Mouse (Mus musculus): ENCODE measurements at regions not wholly inside any gene's neighbourhood (a gene's known extent, or its start where the extent isn't known, plus 50 kb on each side); places are given as distances from the start of the nearest gene placed in this dataset.
"Not testable (repeated sequence)": the region's sequence is repeated elsewhere in the genome, so short reads cannot be mapped to it uniquely, and the experiment has no call there.

DNA sequence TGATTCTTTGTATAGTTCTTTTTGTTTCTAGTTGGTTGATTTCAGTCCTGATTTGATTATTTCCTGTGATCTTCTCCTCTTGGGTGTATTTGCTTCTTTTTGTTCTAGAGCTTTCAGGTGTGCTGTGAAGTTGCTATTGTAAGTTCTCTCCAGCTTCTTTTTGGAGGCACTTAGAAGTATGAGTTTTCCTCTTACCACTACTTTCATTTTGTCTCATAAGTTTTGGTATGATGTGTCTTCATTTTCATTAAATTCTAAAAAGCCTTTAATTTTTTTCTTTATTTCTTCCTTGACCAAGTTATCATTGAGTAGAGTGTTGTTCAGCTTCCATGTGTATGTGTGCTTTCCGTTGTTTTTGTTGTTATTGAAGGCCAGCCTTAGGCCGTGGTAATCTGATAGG lies 195.3 kb upstream of the Btg1 start:
- DNase-seq (ENCODE audit: extremely low spot score, low spot score): not testable (repeated sequence)

GRCm38 (mm10) chr10:96427407-96427806 lies 189.4 kb upstream of the Btg1 start:
- no peak for DNase-seq (ENCODE audit: extremely low spot score, low spot score)

GRCm38 (mm10) chr10:96430142-96430541 lies 186.7 kb upstream of the Btg1 start:
- DNase-seq (ENCODE audit: extremely low spot score, low spot score): no peak

- no peak for DNase-seq (ENCODE audit: extremely low spot score, low spot score)
Measured at GRCm38 (mm10) chr10:96435109-96435508, 181.7 kb upstream of the Btg1 start.

GRCm38 (mm10) chr10:96438398-96439103 lies 178.3 kb upstream of the Btg1 start:
- no peak for DNase-seq (ENCODE audit: extremely low spot score, low spot score)

GRCm38 (mm10) chr10:96442165-96442564 lies 174.6 kb upstream of the Btg1 start:
- DNase-seq (ENCODE audit: extremely low spot score, low spot score): no peak

GRCm38 (mm10) chr10:96450266-96450665 lies 166.5 kb upstream of the Btg1 start:
- DNase-seq (ENCODE audit: extremely low spot score, low spot score): no peak

- DNase-seq (ENCODE audit: extremely low spot score, low spot score): no peak
Measured at GRCm38 (mm10) chr10:96454857-96455256, 161.9 kb upstream of the Btg1 start.

DNA sequence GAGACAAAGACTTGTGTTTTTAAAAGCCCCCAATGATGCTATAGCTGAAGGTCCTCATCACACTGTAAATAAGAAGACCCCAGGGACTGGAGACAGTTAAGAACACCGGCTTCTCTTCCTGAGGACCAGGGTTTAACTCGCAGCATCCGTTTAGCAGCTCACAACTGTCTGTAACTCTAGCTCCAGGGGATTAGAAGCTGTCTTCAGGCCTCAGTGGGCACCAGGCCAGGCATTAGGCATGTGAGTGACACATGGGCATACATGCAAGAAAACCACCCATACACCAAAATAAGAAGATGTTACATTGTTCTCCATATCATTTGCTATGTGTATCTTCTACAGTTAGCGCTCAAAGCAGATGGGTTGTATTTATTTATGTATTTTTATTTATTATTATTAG lies 158.3 kb upstream of the Btg1 start:
- DNase-seq (ENCODE audit: extremely low spot score, low spot score): no peak

- DNase-seq (ENCODE audit: extremely low spot score, low spot score): no peak
Measured at GRCm38 (mm10) chr10:96459186-96459585, 157.6 kb upstream of the Btg1 start.

- DNase-seq (ENCODE audit: extremely low spot score, low spot score): no peak
Measured at GRCm38 (mm10) chr10:96460151-96460550, 156.7 kb upstream of the Btg1 start.

DNA sequence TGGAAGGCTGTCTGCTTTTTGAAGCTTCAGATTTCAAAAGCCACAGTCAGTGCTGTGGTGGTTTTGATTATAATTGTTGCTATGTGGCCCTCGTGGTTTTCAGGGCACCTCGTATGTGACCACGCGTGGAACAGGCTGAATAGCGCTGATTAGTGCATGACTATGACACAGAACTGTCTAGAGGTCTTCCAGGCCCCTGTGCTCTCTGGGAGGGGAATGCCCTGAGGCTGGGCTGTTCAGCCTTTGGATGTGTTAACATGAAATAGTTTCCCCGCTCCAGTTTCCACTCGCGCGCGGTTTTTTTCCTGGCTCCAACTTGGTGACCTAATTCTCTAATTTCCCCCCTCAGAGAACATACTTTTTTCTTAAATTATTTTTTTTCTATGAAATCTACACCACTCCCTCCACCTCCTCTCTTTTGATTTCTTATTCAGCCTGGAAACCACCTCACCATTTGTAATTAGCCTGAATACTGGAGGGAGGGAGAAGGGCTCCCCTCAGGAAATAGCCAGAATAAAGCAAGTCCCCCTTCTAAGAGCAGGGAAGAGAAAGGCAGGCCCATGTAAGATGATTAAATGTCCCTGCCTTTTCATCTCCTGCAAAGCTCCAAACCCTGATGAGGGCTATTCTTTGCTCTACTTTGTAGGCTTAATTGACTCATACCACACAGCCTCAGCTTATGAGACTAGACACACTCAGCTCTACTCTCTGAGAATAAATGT lies 156.0 kb upstream of the Btg1 start:
- DNase-seq (ENCODE audit: extremely low spot score, low spot score): no peak

- DNase-seq (ENCODE audit: extremely low spot score, low spot score): no peak
Measured at GRCm38 (mm10) chr10:96465967-96466366, 150.8 kb upstream of the Btg1 start.

DNA sequence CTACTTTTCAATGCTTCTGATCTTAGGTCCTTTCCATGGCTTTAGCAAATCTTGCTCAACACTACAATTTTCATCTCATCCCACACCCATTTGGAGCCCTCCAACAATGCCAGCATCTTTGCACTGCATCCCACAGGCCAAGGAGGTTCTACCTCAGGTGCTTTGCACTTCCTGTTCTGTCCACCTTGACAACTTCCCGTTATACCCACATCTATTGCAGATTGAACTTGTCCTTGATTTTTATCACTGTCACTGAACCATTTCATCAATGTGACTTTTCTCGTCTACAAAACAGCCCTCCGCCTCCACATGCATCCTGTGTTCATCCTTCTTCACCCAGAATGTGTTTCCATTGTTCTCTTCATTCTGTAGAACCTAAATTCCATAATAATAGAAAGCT lies 150.0 kb upstream of the Btg1 start:
- DNase-seq (ENCODE audit: extremely low spot score, low spot score): no peak

GRCm38 (mm10) chr10:96467661-96468060 lies 149.1 kb upstream of the Btg1 start:
- no peak for DNase-seq (ENCODE audit: extremely low spot score, low spot score)

DNA sequence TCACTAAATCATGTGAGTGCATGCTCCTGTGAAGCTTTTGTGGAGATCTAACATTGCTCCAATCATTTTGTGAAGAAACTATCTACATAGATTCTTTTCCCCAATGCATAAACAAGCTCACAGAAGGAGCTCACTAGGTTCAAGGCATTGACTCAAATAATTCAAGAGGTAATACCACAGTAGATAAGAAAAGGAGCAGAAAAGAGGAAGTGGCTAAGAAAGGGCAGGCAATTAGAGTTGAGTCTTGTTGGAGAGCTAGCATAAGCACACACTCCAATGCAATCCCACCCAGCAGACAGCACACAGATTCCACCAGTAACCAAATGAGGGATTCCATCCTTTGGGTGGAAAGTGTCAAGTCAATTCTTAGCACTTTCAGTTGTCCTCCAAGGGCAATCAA lies 145.3 kb upstream of the Btg1 start:
- no peak for DNase-seq (ENCODE audit: extremely low spot score, low spot score)

DNA sequence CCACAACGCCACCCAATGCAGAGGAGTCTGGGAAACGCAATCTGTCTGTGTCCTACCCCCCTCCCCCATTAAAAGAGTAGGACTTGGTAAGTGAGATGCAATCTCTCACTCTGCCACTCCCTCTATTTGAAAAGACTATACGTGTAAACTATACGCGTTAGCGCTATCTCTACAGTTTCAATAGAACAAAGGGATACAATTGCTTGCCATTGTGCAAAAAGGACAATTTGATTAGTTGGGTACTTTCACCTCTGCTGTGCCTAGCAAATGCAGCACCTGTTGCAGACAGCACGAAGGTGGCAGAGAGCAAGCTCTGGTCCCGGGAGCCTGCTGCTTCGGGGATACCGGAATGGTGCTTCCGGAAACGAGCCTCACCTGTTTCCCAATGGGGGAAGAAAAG lies 137.5 kb upstream of the Btg1 start:
- no peak for DNase-seq (ENCODE audit: extremely low spot score, low spot score)

DNA sequence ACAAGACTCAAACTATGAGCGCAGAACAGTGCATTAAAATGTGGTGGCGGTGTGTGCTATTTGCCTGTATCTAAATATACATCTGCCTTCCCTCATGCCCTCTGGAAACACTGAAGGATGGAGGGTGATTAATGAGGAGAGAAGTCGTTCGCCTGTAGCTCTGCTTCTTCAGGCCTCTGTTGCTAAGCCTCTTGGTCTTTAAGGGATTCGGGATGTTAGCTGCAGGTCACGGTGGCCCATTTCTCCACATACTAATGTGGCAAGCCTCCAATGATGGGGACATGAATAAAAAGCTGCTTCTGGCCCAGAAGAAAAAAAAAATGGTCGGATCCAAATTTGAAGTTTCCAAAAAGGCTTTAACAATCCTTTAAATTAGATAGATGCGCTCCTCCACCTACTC lies 137.0 kb upstream of the Btg1 start:
- DNase-seq (ENCODE audit: extremely low spot score, low spot score): no peak

DNA sequence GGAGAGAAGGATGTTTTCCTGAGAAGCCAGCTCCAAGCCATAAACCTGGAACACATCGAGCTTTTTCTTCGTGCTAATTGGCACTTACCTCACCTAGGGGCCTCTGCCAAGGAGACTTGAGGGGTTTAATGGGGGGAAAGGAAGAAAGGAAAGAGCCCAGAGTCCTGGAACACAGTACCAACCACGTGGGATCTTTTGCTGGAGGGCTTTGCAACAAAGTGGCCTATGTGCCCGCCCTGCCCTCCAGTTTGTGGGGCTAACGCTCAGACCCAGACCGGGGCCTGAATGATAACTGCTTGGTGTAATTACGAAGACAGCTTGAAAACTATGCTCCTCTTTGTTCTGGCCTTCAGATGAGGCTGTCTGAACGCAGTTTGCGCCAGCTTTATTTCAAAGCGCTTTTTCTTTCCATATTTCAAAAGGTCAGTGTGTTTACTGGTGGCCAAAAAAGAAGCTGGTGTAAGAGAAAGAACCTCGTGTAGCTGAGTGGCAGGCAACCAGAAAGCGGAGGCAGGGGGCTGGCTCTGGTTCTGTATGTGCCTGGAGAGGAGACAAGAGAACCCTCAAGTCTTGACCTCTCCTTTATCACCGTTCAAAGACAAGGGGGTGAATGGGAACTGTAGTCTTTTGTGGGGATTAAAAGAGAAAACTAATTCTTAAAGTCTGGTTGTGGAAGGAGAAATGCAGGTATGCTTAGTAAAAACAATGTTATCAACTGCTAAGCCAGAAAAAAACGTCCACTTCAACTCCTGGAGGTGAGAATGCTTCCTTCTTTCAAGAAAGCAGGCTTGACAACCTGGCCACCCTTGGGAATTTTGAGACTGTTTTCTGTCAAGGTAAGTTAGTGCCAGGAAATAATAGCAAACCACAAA lies 136.1 kb upstream of the Btg1 start:
- peak; percentile 16 for DNase-seq (ENCODE audit: extremely low spot score, low spot score)

DNA sequence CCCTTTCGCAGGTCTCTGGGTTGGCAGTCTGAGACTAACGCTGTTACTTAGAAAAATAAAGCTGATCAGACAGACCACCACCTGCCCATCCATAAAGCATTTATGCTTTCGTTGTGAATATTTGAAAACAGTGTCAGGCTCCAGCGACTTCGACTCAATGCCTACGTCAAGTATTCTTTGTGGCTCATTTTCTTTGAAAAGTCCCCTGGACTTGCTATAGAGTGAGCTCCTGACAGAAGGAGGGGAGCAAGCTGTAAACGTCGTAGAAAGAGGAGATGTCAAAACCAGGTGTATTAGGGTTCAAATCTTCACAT lies 135.5 kb upstream of the Btg1 start:
- no peak for DNase-seq (ENCODE audit: extremely low spot score, low spot score)

- no peak for DNase-seq (ENCODE audit: extremely low spot score, low spot score)
Measured at GRCm38 (mm10) chr10:96486724-96487123, 130.1 kb upstream of the Btg1 start.

GRCm38 (mm10) chr10:96493706-96494105 lies 123.1 kb upstream of the Btg1 start:
- no peak for DNase-seq (ENCODE audit: extremely low spot score, low spot score)

Measured in neural tube, embryonic 10.5 days (tissue).